Mouse (Mus musculus) kidney, postnatal 10 days (tissue): ENCODE measurements around the gene Fermt3.
A peak's percentile ranks its signal among the peaks of the same experiment; 100 is the strongest.

Experiments used
- DNase-seq: peaks from one replicate; pipeline ENCODE4 v3.0.0; 2021; ENCODE audit warnings: mixed read lengths

Fermt3 gene

GRCm38 (mm10) chr19:6971644-6972043 is 47.6 kb downstream of the Fermt3 start:
- DNase-seq = no peak

GRCm38 (mm10) chr19:6970460-6971085 is 48.7 kb downstream of the Fermt3 start:
- DNase-seq = peak; percentile 49

- DNase-seq = peak; percentile 92
Measured at GRCm38 (mm10) chr19:6969665-6970381, 49.4 kb downstream of the Fermt3 start.

DNA sequence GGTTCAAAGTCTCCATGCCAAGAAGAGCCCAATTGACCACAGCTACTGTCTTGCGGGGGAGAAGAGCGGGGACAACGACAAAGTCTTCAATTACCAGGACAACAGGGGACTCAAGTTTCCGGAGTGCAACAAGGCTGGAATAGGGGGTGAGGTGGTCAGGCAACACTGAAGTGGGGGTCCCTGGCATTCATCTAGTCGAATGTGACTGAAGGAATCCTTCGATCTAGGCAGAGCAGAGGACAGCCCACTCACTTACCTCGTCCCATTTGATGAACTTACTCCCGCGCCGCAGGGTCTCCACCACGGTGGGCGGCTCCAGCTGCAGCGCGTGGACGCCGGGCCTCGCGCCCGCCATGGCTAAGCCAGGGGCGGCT is 50.0 kb downstream of the Fermt3 start:
- DNase-seq = no peak

DNA sequence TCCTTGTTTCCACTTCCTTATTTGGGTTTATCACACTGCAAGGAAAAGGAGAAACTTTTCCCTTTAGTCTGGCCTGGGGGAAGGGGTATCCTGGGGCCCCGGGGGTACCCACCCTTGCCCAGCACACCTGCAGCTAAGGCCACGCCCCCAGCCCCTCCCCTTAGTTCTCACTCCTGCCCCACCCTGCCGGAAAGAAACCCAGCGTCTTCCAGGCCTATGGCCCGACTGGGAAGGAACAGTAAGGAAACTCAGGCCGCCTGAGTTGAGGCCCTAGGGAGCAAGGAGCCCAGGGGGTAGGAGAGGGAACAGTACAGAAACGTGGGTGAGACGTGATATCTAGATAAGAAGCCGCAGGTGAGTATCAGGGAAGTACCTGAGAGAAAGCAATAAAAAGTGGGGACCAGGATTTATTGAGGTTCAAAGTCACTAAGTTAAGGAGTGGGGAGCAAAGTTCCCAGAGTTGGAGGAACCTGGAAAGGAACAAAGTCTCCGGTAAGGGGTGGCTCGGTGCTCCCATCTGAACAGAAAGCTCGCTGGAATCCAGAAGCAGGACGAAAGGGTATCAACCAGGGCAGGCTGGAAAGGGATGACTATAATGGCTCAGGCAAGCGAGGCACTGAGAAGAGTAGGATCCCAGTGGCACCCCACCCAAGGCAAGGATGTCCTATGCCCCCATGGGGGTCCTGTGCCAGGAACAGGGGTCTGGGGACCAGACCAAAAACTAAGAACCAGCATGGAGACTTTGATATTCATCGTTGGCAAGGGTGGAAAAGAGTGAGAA is 50.6 kb downstream of the Fermt3 start:
- peak; percentile 79 for DNase-seq

DNA sequence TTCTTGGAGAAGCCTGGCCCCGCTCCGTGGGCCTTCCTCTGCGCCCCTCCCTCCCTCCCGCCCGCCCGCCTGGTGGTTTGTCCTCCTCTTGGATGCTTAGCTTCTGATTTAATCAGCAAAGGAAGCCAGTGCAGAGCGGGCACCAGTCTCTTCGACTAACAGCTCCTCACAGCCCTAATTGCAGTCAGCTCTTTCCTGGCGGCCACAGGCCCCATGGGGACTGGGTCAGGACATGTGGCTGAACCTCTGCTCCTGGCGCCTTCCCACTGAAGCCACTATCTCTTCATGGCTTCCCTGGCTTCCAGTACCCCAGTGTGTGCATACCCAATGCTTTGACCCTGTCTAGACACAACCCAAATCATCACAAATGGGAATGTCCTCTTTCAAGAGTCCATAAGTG is 62.8 kb downstream of the Fermt3 start:
- no peak for DNase-seq

DNA sequence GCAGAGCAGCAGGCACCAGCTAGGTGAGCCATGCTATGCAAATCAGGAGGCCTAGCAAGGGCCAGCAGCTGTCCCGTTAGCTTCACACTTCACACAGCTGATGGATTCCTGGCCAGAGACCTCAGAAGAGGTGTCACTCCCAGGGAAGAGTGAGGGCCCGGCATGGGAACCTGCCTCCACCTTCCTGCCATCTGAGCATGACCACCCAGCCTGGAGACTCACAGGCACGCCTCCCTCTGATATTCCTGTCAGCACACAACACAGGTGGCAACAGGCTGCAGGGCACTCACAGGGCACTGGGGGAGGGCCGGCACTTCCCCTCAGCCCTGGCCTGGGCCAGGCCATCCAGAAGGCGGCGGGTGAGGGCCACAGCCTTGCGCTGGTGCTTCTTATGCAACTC is 63.8 kb downstream of the Fermt3 start:
- DNase-seq = no peak

DNA sequence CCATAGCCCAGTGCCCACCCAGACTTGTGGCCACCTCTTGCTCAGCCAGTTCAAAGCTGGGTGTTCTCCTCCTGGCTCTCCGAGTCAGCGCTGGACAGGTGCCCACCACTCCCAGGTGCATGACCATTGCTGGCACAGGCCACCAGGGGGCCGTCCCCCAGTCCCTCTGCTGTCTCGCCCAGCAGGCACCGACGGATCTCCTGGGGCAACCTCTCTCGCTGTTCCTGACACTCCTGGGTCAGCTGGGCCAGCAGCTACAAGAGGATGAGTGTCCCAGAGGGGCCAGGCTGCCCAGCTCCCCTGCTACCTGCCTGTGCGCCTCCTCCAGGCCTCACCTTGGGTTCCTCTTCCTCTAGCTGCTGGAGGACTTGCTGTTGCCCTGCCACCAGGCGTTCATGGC is 65.2 kb downstream of the Fermt3 start:
- DNase-seq = peak; percentile 78

GRCm38 (mm10) chr19:6952712-6953037 is 66.6 kb downstream of the Fermt3 start:
- peak; percentile 75 for DNase-seq

- peak; percentile 92 for DNase-seq
Measured at GRCm38 (mm10) chr19:6951994-6952711, 67.1 kb downstream of the Fermt3 start.

DNA sequence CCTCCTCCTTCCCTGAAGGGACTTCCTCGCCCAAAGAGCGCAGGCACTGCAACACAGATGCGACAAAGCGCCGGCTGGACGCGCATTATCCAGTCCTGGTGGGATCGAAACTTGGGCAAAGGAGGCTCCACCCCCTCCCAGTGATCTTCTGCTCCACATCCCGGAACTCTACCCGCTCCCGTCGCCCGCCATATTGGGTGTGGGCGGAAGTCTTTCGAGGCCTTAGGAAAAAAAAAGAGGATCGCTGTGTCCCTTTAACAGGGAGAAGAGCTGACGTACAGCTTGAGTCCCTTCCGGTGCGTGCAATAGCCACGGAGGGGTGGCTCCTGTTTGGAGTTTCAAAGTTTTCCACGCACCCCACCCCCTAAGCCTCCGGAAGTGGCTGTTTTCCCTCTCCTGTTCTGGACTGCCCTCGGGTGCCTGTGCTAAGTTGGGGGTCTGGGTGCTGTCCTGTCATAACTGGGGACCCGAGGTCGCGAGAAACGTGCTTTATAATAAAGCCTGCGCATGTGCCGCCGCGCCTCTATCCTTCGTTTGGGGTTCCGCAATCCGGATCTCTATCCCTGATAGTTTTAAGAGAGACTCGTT is 67.8 kb downstream of the Fermt3 start:
- DNase-seq = peak; percentile 96

DNA sequence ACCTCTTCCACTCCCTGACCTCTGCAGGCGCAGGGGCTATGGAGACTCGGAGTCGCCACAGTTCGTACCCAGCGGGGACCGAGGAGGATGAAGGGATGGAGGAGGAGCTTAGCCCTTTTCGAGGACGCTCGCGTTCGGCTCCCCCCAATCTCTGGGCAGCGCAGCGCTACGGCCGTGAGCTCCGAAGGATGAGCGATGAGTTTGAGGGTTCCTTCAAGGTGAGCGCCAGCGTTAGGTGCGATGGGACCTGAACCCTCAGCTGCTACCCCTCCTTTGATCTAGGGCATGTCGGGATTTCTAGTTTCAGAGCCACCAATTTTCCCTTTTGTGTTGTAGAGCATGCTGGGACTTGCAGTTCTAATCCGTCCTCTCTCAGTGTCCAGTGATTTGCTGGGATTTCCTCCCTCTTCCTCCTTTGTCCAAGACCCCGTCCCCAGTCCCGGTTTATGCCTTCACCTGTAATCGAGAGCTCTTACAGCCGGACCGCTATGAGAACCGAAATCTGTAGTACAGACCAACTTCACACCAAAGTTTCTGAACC is 68.6 kb downstream of the Fermt3 start:
- DNase-seq = peak; percentile 69

GRCm38 (mm10) chr19:6949951-6950350 is 69.3 kb downstream of the Fermt3 start:
- no peak for DNase-seq

- DNase-seq = no peak
Measured at GRCm38 (mm10) chr19:6949532-6949931, 69.7 kb downstream of the Fermt3 start.
